Mouse (Mus musculus): ENCODE results near the gene Rnf13.

Rnf13 gene

GRCm38 (mm10) chr3:57845786-57846661 is 110.2 kb downstream of the Rnf13 start:
- DNase-seq (ENCODE audit: low spot score in 2 of 2) = peak in 1 of 2 experiments; percentile 15

- DNase-seq (ENCODE audit: low spot score in 2 of 2) = no peak
Measured at GRCm38 (mm10) chr3:57846662-57846911, 110.7 kb downstream of the Rnf13 start.

GRCm38 (mm10) chr3:57846912-57847759 is 111.3 kb downstream of the Rnf13 start:
- peak; percentile 43 to 50 for DNase-seq (ENCODE audit: low spot score in 2 of 2)

- DNase-seq (ENCODE audit: low spot score in 2 of 2) = peak; percentile 55 to 63
Measured at GRCm38 (mm10) chr3:57847760-57848185, 111.9 kb downstream of the Rnf13 start, which contains the start of gene Pfn2. Gene Pfn2, minus strand, starts transcription at chr3:57848079.

GRCm38 (mm10) chr3:57882945-57883344 is 147.1 kb downstream of the Rnf13 start:
- DNase-seq (ENCODE audit: low spot score in 2 of 2) = no peak
